In the genomic region with DNA sequence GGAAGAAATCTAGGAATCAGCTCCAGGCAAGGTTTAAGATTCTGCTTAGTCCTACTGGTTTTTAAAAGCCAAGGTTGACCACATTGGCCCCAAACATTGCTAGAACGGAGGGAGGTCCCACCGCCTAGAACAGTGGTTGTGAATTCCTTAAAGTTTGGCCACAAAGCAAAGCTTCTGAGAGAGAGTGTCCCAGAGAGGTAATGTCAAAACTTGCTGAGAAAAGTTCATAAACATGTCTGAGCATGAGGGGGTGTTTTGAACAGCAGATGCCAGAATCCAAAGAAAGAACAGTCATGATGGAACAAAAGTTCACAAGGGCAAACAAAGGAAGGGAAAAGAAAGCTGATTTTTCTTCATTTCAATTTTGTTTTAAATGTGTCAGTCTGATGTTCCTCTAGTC, we compare ENCODE assay signal across 25 mouse cellular contexts.
DNase-seq lines count a peak whose midpoint lies in the region; ATAC-seq lines count a peak whose summit lies in the region.
"Had no signal": no experiment of that assay in that cellular context is flagged by ENCODE, and none has a peak within 500 bp of the region (broad histone marks: within the 10 kb centered on the region; RNA-seq: fewer than 3 reads in every experiment).

No protein-coding gene starts in this region.

- H3K4me3 ChIP-seq in kidney, embryonic 16.5 days (ENCODE audit: low read length), result no peak overlapping the region
- H3K4me3 ChIP-seq in kidney, embryonic 14.5 days (ENCODE audit: low read length), result no peak overlapping the region
- H3K4me3 ChIP-seq in lung, embryonic 16.5 days (ENCODE audit: low read length), result no peak overlapping the region
- no peak overlapping the region for H3K4me3 ChIP-seq in embryonic facial prominence, embryonic 15.5 days (replicated peaks)
- H3K4me3 ChIP-seq: heart, adult 2 months; heart, embryonic 12.5 days; hindbrain, embryonic 13.5 days; limb, embryonic 12.5 days; midbrain, embryonic 12.5 days; myocyte; neural tube, embryonic 12.5 days had no signal

- 0 out of 2 replicates have a peak, but pooled peaks cover 12% of the 10 kb centered on the region for H3K4me1 ChIP-seq in kidney, embryonic 16.5 days (ENCODE audit: insufficient read depth, low read length)
- H3K4me1 ChIP-seq in kidney, embryonic 14.5 days (ENCODE audit: control insufficient read depth, insufficient read depth, low read length), result no peaks in the 10 kb centered on the region
- no peaks in the 10 kb centered on the region for H3K4me1 ChIP-seq in lung, embryonic 16.5 days (replicated peaks; ENCODE audit: control insufficient read depth, insufficient read depth, low read length)
- no peaks in the 10 kb centered on the region for H3K4me1 ChIP-seq in embryonic facial prominence, embryonic 15.5 days
- H3K4me1 ChIP-seq: heart, embryonic 12.5 days; hindbrain, embryonic 13.5 days; limb, embryonic 12.5 days; midbrain, embryonic 12.5 days; neural tube, embryonic 12.5 days had no signal

- WGBS in kidney, embryonic 16.5 days, result 62% methylated on average over 2 of the region's 2 CpGs
- 74% methylated on average over 2 of the region's 2 CpGs for WGBS in kidney, embryonic 14.5 days
- 61% methylated on average over 2 of the region's 2 CpGs for WGBS in lung, embryonic 16.5 days
- 53% methylated on average over 2 of the region's 2 CpGs for WGBS in embryonic facial prominence, embryonic 15.5 days

- no peak overlapping the region for H3K4me2 ChIP-seq in kidney, embryonic 16.5 days (replicated peaks; ENCODE audit: low read depth, low read length)
- H3K4me2 ChIP-seq in kidney, embryonic 14.5 days (replicated peaks; ENCODE audit: low read depth, low read length), result no peak overlapping the region
- H3K4me2 ChIP-seq in lung, embryonic 16.5 days (ENCODE audit: low read depth, low read length), result no peak overlapping the region
- no peak overlapping the region for H3K4me2 ChIP-seq in embryonic facial prominence, embryonic 15.5 days (replicated peaks)
- H3K4me2 ChIP-seq: heart, embryonic 12.5 days; hindbrain, embryonic 13.5 days; limb, embryonic 12.5 days; midbrain, embryonic 12.5 days; neural tube, embryonic 12.5 days had no signal

- no peaks in the 10 kb centered on the region for H3K9me3 ChIP-seq in kidney, embryonic 16.5 days (ENCODE audit: low read length)
- no peaks in the 10 kb centered on the region for H3K9me3 ChIP-seq in kidney, embryonic 14.5 days (ENCODE audit: control insufficient read depth, low read length)
- no peaks in the 10 kb centered on the region for H3K9me3 ChIP-seq in lung, embryonic 16.5 days (ENCODE audit: control insufficient read depth, low read length)
- H3K9me3 ChIP-seq in embryonic facial prominence, embryonic 15.5 days (replicated peaks), result no peaks in the 10 kb centered on the region
- H3K9me3 ChIP-seq: heart, embryonic 12.5 days; hindbrain, embryonic 13.5 days; limb, embryonic 12.5 days; midbrain, embryonic 12.5 days; neural tube, embryonic 12.5 days had no signal

- DNase-seq in lung, adult 18-20 months, result no peak
- DNase-seq in lung, postnatal 25 days (ENCODE audit: low spot score), result peak; percentile 33
- DNase-seq in adrenal gland, adult 18-20 months (ENCODE audit: low spot score in 2 of 2), result no peak
- DNase-seq: adrenal gland, adult 8-10 months; B cell, adult 2 months; cerebellum, adult 8-10 months; cerebellum, postnatal 25 days; heart, adult 2 months; heart, postnatal 4 days; layer of hippocampus, adult 9-11 months; right cerebral cortex, adult 18-20 months; right cerebral cortex, postnatal 4 days; thymus, postnatal 4 days had no signal

- H3K36me3 ChIP-seq in kidney, embryonic 16.5 days (ENCODE audit: insufficient read depth, low read length), result no peaks in the 10 kb centered on the region
- H3K36me3 ChIP-seq in kidney, embryonic 14.5 days (ENCODE audit: control insufficient read depth, insufficient read depth, low read length), result no peaks in the 10 kb centered on the region
- H3K36me3 ChIP-seq in lung, embryonic 16.5 days (ENCODE audit: control insufficient read depth, insufficient read depth, low read length), result no peaks in the 10 kb centered on the region
- no peaks in the 10 kb centered on the region for H3K36me3 ChIP-seq in embryonic facial prominence, embryonic 15.5 days
- H3K36me3 ChIP-seq: heart, embryonic 12.5 days; hindbrain, embryonic 13.5 days; limb, embryonic 12.5 days; midbrain, embryonic 12.5 days; neural tube, embryonic 12.5 days had no signal

- H3K9ac ChIP-seq in kidney, embryonic 16.5 days (replicated peaks; ENCODE audit: low read length), result no peak overlapping the region
- H3K9ac ChIP-seq in kidney, embryonic 14.5 days (ENCODE audit: low read depth, low read length), result no peak overlapping the region
- no peak overlapping the region for H3K9ac ChIP-seq in lung, embryonic 16.5 days (ENCODE audit: low read length)
- no peak overlapping the region for H3K9ac ChIP-seq in embryonic facial prominence, embryonic 15.5 days
- H3K9ac ChIP-seq: heart, embryonic 12.5 days; hindbrain, embryonic 13.5 days; limb, embryonic 12.5 days; midbrain, embryonic 12.5 days; neural tube, embryonic 12.5 days had no signal

- peak overlapping the region; percentile 50; the same call in 1 of the 2 replicates for H3K27ac ChIP-seq in kidney, embryonic 16.5 days (ENCODE audit: low read length)
- H3K27ac ChIP-seq in kidney, embryonic 14.5 days (ENCODE audit: low read depth, low read length), result no peak overlapping the region
- peak overlapping the region; percentile 48; the same call in 1 of the 2 replicates for H3K27ac ChIP-seq in lung, embryonic 16.5 days (ENCODE audit: low read length)
- 0 out of 2 replicates have a peak overlapping the region, but pooled peaks have one; percentile 28 for H3K27ac ChIP-seq in embryonic facial prominence, embryonic 15.5 days (replicated peaks)
- H3K27ac ChIP-seq: heart, adult 2 months; hindbrain, embryonic 13.5 days; limb, embryonic 12.5 days; midbrain, embryonic 12.5 days; neural tube, embryonic 12.5 days had no signal

- H3K27me3 ChIP-seq in kidney, embryonic 16.5 days (ENCODE audit: insufficient read depth, low read length), result no peaks in the 10 kb centered on the region
- H3K27me3 ChIP-seq in kidney, embryonic 14.5 days (ENCODE audit: control insufficient read depth, insufficient read depth, low read length), result no peaks in the 10 kb centered on the region
- H3K27me3 ChIP-seq in lung, embryonic 16.5 days (ENCODE audit: control insufficient read depth, insufficient read depth, low read depth, low read length), result no peaks in the 10 kb centered on the region
- H3K27me3 ChIP-seq in embryonic facial prominence, embryonic 15.5 days, result no peaks in the 10 kb centered on the region
- H3K27me3 ChIP-seq: heart, embryonic 12.5 days; hindbrain, embryonic 13.5 days; limb, embryonic 12.5 days; midbrain, embryonic 12.5 days; neural tube, embryonic 12.5 days had no signal

- no peak for ATAC-seq in kidney, embryonic 16.5 days (ENCODE audit: low FRiP score, low TSS enrichment)
- no peak for ATAC-seq in kidney, embryonic 14.5 days (ENCODE audit: low FRiP score, low TSS enrichment)
- ATAC-seq in lung, embryonic 16.5 days (ENCODE audit: low read depth), result peak; percentile 80
- no peak for ATAC-seq in embryonic facial prominence, embryonic 15.5 days (ENCODE audit: insufficient number of reproducible peaks, low FRiP score, low TSS enrichment, low read depth)
- ATAC-seq: forebrain, embryonic 16.5 days; intestine, embryonic 16.5 days had no signal
